Mouse (Mus musculus) urinary bladder, postnatal 4 days (tissue): ENCODE measurements around the gene Cmc1.
"Not testable (repeated sequence)": the region's sequence is repeated elsewhere in the genome, so short reads cannot be mapped to it uniquely, and the experiment has no call there.

ENCODE experiments used
- DNase-seq, 2 experiments: peaks; one replicate each; pipeline ENCODE4 v3.0.0; 2021 to 2022; ENCODE audit warnings: low spot score in 2 of 2

Gene Cmc1

DNA sequence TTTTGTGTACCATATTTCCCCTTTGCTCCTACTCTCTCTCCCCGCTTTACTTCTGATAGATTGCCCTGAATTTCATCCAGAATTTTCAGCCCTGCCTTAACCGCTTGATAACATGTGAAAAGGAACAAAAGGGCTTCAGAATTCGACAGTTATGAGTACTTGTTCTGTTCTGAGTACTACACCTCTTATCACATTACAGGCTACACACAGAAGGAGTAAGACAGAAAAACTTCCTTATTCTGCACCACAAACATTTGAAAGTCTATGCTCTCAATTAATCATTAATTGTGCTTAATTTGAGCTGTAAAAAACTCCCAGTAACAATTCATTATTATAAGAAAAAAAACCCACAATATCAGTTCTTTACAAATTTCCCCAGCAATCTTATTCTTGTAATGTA is 9.6 kb downstream of the Cmc1 start:
- not testable (repeated sequence) for DNase-seq

- DNase-seq: no peak
Observed at GRCm38 (mm10) chr9:118110360-118110710, 39.6 kb downstream of the Cmc1 start.

DNA sequence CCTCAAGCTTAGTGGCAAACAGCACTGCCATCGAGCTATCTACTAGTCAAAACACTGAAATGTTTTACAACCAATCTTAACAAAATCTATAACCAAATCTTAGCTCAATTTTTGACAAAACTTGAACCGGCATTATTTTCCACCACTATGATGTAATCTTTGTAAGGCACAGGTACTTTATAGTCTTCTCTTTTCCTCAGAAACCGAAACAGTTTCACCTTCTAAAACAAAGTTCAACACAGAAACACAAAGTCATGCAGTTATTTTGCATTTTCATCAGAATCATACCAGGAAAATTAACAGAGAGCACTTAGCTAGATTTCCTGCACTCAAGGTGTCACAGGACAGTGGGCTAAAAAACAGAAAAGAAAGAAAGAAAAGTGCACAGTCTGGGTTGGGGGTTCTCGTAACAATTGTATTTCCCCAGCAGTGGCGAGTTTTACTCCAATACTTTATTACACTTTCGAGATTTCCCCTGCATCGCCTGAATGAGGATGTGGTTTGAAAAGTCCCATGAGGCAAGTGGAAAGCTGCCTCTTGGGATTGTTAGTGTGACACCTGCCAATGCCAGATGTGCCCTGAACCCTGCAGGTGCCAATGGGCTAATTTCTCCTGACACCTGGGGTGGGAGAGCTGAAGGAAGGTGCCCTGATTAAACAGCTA is 40.1 kb downstream of the Cmc1 start:
- DNase-seq: no peak

DNA sequence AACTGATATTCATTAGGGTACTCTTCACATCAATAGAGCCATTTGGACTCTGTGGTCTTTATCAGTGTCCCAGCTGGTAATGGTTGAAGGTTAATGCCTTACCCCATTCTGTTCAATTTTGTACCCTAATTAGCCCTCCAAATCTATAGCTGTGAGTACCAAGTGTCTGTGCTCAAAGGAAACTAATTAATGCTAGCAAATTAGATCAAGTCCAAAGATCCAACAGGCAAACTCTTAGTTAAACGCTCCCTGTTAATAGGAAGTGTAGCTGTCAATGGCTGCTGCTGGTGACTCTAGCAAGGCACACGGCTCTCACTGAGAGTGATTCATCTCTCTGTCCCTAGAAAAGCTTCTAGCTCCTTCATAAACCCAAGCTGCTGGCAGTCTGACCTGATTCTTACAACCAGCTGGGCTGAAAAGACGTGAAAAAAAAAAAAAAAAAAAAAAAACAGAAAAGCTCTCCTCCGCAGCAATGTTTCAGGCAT is 41.4 kb downstream of the Cmc1 start:
- no peak for DNase-seq

DNA sequence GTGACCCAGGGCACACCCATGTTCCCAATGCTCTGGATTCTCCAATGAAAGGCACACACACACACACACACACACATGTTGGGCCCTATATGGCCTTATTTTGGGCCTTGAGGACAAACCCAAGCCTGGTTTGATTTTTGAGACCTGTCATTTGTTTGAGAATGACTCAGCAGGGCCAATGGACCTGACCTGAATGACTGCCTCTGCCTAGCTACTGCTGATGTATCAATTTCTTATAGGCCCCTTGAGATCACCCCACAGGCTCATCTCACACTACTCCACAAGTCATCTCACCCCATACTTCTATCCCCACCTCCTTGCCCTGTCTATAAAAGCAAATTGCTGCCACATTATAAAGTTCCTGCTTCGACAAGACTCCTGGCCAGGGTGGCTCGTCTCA is 48.2 kb downstream of the Cmc1 start:
- no peak for DNase-seq

- DNase-seq: no peak
Observed at GRCm38 (mm10) chr9:118100484-118100883, 49.5 kb downstream of the Cmc1 start.

DNA sequence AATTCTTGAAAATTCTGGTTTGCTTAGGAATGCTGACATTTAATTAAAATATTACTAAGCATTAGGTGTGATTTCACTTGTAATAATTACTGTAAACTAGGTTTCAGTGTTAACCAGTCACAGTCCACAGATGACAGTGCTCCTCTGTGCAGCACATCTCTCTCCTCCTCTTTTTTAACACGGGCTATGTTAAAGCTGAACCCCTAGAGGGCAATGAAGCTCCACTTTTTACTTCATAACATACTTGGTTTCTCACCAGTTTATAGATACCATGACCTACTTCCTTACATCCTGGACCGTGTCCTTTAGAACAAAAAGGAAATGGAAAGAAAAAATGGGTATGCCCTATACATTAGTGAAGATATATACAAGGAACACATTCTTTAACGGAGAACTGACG is 50.6 kb downstream of the Cmc1 start:
- DNase-seq: no peak

GRCm38 (mm10) chr9:118083834-118084233 is 66.1 kb downstream of the Cmc1 start:
- DNase-seq: no peak

DNA sequence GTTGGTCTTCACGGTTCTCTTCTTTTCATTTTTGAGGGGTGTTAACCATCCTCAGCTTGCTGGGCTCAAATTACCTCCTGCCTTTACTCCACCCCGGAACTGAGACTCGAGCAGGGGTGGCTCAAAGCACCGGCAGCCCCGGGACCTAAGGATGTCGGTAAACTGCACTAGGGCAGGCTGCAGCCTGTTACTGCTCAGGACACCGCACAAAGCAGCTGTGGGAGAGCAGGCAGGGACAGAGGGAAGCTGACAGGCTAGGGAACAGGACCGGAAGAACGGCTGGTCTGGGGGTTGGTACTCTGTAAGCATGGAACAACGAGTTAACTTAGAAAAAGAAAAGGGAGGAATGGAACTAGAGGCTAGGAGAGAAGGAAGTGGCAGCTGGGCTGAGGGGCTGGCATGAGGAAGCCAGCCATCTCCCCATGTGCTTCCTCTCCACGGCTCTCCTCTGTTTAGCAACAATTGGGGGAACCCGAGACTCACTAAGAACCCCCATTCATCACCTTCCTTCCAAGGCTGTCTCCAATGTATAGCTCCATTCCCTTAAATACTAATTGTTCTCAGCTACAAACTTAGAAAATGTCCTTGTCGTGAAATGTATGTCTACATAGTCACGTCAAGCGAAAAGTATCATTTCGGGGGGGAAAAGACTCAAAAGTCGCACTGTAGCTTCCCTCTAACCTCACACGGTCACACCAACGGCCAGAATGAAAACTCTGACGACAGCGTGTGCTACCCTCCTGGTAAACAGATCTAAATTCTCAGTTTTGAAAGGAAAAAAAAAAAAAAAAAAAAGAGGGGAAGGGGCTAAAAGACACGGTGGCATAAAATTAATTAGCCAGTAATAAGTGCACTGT is 67.2 kb downstream of the Cmc1 start:
- no peak for DNase-seq

DNA sequence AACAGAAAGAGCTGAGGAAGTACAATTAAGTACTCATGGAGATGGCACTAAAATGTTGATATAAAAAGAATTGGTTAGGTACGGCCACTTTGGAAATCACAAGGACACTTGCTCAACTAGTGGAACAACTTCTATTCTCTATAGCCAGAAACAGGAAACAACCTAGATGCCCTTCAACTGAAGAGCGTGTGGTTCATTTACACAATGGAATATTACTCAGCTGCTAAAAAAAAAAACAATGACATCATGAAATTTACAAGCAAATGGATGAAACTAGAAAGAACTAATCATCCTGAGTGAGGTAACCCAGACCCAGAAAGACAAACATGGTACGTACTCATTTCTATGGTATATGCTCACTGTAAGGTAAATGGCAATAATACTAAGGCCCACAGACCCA is 76.6 kb downstream of the Cmc1 start:
- DNase-seq: no peak

DNA sequence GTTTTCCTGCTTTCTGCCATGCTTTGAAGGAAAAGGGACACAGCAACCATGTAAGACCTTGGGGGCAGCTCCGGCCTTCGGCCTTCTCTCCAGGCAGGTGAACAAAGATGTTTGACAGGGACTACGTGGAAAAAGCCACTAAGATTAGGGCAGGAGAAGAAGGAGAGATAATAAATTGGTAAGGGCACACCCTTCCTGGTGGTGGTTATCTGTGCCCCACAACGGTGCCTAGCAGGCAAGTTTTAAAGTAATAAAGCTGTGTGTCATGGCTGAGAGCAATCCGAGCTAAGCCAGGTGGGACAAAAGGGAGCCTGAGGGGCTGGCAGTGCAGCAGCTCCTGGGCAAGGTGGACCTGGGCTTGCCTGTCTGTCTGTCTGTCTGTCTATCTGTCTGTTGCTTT is 77.9 kb downstream of the Cmc1 start:
- no peak for DNase-seq

- DNase-seq: no peak
Observed at GRCm38 (mm10) chr9:118071337-118071736, 78.6 kb downstream of the Cmc1 start.

DNA sequence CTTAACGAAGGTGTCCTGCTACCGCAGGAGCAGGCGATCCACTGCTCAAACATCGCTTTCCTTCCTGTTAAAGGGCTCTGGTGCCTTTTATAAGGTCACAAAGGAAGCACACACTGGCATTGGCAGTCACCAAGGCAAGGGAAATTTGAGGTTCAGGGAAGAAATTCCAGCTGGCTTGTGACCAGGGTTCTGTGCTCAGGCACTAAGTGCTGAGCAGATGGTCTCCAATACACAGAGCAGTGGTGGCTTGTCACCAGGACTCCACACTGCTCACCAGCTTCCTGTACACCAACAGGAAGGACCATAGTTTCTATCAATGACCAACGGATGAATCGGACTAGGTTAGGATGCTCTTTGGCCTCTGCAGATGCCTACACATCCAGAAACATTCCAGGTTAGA is 79.5 kb downstream of the Cmc1 start:
- DNase-seq: no peak

DNA sequence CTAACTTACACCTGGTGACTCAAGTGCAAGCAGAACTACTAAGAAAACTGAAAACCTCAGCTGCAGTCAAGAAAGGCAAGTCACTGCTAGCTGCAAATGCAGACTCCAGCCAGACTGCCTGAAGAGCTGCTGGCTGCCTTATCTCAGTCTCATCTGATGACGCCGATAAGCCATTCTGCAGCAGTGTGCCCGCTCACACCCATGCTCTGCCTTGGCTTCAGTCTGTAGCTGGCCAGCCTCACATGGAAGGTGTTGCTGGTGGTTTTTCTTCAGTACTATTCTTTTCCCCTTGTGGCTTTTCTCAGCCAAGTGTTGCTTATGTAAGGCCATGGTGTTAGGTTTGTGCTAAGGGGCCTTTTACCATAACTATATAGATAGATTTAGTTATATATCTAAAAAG is 90.9 kb downstream of the Cmc1 start:
- no peak for DNase-seq

DNA sequence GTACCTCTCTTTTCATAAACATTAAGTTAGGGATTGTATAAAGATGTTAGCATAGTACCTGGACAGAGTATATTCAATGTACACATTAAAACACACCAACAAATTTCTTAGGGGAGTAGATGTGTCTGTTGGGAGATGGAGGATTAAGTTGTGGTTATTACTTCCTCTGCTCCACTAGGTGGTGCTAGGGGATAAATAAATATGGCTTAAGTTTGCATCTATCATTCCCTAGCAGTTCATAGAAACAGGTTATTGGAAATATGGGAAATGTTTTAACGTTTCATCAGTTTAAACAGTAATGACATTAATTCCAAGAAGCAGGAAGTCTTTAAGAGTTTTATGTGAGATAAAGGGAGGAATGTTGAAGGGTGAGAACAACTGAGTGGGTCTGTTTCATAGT is 96.7 kb downstream of the Cmc1 start:
- DNase-seq: no peak

DNA sequence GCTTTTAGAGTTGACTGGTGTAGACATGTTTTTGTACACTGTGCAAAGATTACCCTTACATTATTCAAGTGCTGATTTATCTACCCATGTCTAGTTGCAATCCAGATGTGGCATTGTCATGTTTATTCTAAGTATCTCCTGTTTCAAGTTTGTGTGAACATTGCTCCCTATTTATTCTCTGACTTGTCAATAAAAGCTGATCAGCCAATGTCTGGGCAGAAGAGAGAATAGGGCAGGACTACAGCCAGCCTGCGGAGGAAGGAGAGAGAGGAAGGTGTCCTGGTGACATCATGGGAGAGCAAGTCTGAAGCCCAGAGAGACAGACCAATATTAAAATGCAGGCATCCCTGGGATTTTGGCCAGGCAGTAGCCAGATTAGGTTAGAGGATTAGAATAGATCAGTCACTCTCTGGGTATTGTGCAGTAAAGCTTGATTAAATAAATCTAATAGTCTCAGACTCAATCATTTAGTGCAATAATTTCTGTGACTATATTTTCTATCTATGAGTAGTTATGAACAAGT is 104.9 kb downstream of the Cmc1 start:
- no peak for DNase-seq

DNA sequence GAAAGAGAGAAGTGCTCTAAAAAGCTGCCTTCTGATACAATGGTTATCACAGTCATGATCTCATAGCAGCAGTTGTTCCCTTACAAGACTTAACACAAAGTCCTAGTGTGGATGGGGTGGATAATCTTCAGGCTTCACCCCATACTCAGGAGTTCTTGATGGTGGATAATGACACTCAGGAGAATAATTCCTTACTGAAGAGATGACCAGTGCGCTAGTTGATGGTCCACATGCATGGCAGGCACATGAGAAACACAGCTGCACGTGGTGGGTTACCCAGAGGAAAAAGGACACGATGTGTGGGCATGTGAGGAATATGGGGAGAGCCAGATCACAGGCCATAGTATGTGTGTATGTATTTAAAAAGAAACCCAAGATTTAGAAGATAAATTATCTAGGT is 106.4 kb downstream of the Cmc1 start:
- DNase-seq: no peak

- no peak for DNase-seq
Observed at GRCm38 (mm10) chr9:118042738-118043137, 107.2 kb downstream of the Cmc1 start.

- no peak for DNase-seq
Observed at GRCm38 (mm10) chr9:118041646-118042045, 108.3 kb downstream of the Cmc1 start.

GRCm38 (mm10) chr9:118041022-118041400 is 109.0 kb downstream of the Cmc1 start:
- DNase-seq: peak in 1 of 2 experiments; percentile 23

DNA sequence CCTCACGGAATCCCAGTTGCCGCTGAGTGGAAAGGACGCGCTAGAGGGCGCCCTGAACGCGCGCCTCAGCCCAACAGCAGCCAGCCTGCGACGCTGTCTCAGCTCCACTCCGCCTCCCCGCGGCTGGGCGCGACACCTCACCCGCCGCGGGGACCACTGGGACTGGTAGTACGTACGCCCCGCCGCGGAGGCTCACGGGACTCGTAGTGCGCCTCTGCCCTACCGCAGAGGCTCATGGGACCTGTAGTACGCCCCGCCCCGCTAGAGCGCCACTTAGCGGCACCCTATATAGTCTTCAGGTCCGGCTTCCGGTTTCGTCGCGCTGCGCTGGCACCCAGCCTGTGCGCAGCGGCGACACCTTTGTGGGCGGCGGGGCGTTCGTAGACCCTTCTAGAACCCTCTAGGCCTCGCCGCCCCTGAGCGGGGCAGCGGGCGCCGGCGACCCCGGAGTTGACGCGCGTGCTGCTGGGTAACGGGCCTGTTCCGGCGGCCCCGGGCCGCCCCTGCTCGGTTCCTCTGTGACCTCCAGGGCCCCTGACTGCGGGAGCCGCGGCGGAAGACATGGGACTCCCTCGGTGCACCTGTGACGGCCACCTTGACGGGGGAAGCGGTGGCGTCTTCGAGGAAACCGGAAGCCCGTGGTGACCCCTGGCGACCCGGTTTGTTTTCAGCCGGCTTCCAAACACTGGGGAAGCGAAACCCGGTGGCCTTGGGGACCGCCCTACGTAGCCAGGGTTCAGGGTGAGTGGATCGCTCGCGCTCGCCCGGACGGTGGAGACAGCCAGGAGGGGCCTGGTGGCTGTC is 109.6 kb downstream of the Cmc1 start, which contains the start of gene Azi2:
TSS of gene Azi2 (plus strand) at position 282 of the 804 bp plus-strand sequence.
- DNase-seq: peak; percentile 96 to 97

DNA sequence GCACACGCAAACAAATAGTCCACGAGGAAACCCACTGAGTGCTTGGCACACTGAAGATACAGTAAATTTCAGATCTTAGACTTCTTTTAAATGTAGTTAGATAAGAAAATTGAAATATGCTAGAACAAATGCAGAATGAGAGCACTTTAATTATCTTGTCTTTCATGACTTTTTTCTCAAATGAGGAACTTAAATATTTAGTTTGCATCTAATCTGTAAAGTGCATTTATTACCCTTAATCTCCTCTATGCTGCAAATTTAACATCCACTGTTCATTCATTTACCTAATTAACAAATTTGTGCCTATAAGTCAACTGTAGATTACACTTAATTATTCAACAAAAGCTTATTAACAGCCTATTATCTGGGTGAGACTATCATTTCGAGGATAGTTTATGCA is 115.0 kb downstream of the Cmc1 start:
- DNase-seq: no peak
